Mouse (Mus musculus): ENCODE results near the gene Abcc2. TPM values are rescaled to one million over a fixed set of nuclear protein-coding genes. Genes with fewer than 3 reads are reported as not detected.

Gene Abcc2
- polyA plus RNA-seq, 1 experiment from 2014 or later: 0.06 TPM

- Histone ChIP-seq H3K27me3 (replicated peaks) (no peaks in the 10 kb centered on the region), H3K4me3 (replicated peaks) (no peak overlapping the region), H3K4me2 (peak overlapping the region; percentile 3; the same call in 1 of the 2 replicates), H3K9me3 (replicated peaks) (no peaks in the 10 kb centered on the region), H3K27ac (replicated peaks) (no peak overlapping the region), H3K9ac (replicated peaks) (no peak overlapping the region), H3K36me3 (no peaks in the 10 kb centered on the region), H3K4me1 (peaks cover 9% of the 10 kb centered on the region; the same call in 1 of the 2 replicates)
- no peak for ATAC-seq (ENCODE audit: low FRiP score)
- WGBS: 68% methylated on average over 14 of the region's 14 CpGs
Observed at GRCm38 (mm10) chr19:43815661-43816414, 33.8 kb downstream of the Abcc2 start.

- no peaks in the 10 kb centered on the region for H3K9me3 ChIP-seq (replicated peaks)
- H3K9ac ChIP-seq (replicated peaks): no peak overlapping the region
- H3K4me2 ChIP-seq: no peak overlapping the region
- H3K27ac ChIP-seq (replicated peaks): no peak overlapping the region
- no peaks in the 10 kb centered on the region for H3K27me3 ChIP-seq (replicated peaks)
- H3K4me3 ChIP-seq (replicated peaks): no peak overlapping the region
- H3K36me3 ChIP-seq: no peaks in the 10 kb centered on the region
- no peak for ATAC-seq (ENCODE audit: low FRiP score)
- WGBS: 70% methylated on average over 8 of the region's 8 CpGs
- H3K4me1 ChIP-seq: no peaks in the 10 kb centered on the region
Observed at GRCm38 (mm10) chr19:43826855-43827254, 44.9 kb downstream of the Abcc2 start.

- H3K27ac ChIP-seq (replicated peaks): peak overlapping the region; percentile 79
- H3K4me3 ChIP-seq (replicated peaks): 0 out of 2 replicates have a peak overlapping the region, but pooled peaks have one; percentile 16
- H3K9ac ChIP-seq (replicated peaks): no peak overlapping the region
Observed at GRCm38 (mm10) chr19:43832425-43833069, 50.6 kb downstream of the Abcc2 start.

GRCm38 (mm10) chr19:43843184-43843583 lies 61.2 kb downstream of the Abcc2 start:
- Histone ChIP-seq H3K27me3 (replicated peaks) (no peaks in the 10 kb centered on the region), H3K9ac (replicated peaks) (no peak overlapping the region), H3K4me2 (no peak overlapping the region), H3K4me1 (no peaks in the 10 kb centered on the region), H3K9me3 (replicated peaks) (no peaks in the 10 kb centered on the region), H3K27ac (replicated peaks) (no peak overlapping the region), H3K4me3 (replicated peaks) (no peak overlapping the region), H3K36me3 (peaks cover 23% of the 10 kb centered on the region)
- no peak for ATAC-seq (ENCODE audit: low FRiP score)
- 85% methylated on average over 9 of the region's 9 CpGs for WGBS

More at GRCm38 (mm10) chr19:43832425-43833069, 50.6 kb downstream of the Abcc2 start:
- H3K4me1 ChIP-seq: peaks cover 16% of the 10 kb centered on the region; the same call in 1 of the 2 replicates
- H3K27me3 ChIP-seq (replicated peaks): no peaks in the 10 kb centered on the region
- ATAC-seq (ENCODE audit: low FRiP score): peak; percentile 91
- no peaks in the 10 kb centered on the region for H3K36me3 ChIP-seq
- peak overlapping the region; percentile 45 for H3K4me2 ChIP-seq
- 16% methylated on average over 21 of the region's 21 CpGs for WGBS
- no peaks in the 10 kb centered on the region for H3K9me3 ChIP-seq (replicated peaks)

GRCm38 (mm10) chr19:43845331-43845908 lies 63.4 kb downstream of the Abcc2 start:
- Histone ChIP-seq H3K4me3 (replicated peaks) (no peak overlapping the region), H3K27me3 (replicated peaks) (no peaks in the 10 kb centered on the region), H3K9ac (replicated peaks) (no peak overlapping the region), H3K4me1 (no peaks in the 10 kb centered on the region), H3K27ac (replicated peaks) (no peak overlapping the region), H3K36me3 (peaks cover 44% of the 10 kb centered on the region), H3K9me3 (replicated peaks) (no peaks in the 10 kb centered on the region), H3K4me2 (no peak overlapping the region)
- WGBS: 73% methylated on average over 7 of the region's 7 CpGs
- no peak for ATAC-seq (ENCODE audit: low FRiP score)

- 88% methylated on average over 15 of the region's 15 CpGs for WGBS
- Histone ChIP-seq H3K4me3 (replicated peaks) (no peak overlapping the region), H3K9me3 (replicated peaks) (no peaks in the 10 kb centered on the region), H3K36me3 (peaks cover 57% of the 10 kb centered on the region), H3K4me1 (no peaks in the 10 kb centered on the region), H3K27ac (replicated peaks) (no peak overlapping the region), H3K27me3 (replicated peaks) (no peaks in the 10 kb centered on the region), H3K4me2 (no peak overlapping the region), H3K9ac (replicated peaks) (no peak overlapping the region)
- ATAC-seq (ENCODE audit: low FRiP score): no peak
Observed at GRCm38 (mm10) chr19:43847056-43847455, 65.1 kb downstream of the Abcc2 start.

- H3K36me3 ChIP-seq: peaks cover 61% of the 10 kb centered on the region
- H3K4me3 ChIP-seq (replicated peaks): no peak overlapping the region
- 95% methylated on average over 15 of the region's 15 CpGs for WGBS
- no peak overlapping the region for H3K4me2 ChIP-seq
- H3K27ac ChIP-seq (replicated peaks): no peak overlapping the region
- no peaks in the 10 kb centered on the region for H3K9me3 ChIP-seq (replicated peaks)
- no peaks in the 10 kb centered on the region for H3K4me1 ChIP-seq
- no peaks in the 10 kb centered on the region for H3K27me3 ChIP-seq (replicated peaks)
- no peak for ATAC-seq (ENCODE audit: low FRiP score)
- H3K9ac ChIP-seq (replicated peaks): no peak overlapping the region
Observed at GRCm38 (mm10) chr19:43847966-43848365, 66.0 kb downstream of the Abcc2 start.

- no peak overlapping the region for H3K4me3 ChIP-seq (replicated peaks)
- H3K9ac ChIP-seq (replicated peaks): no peak overlapping the region
- no peaks in the 10 kb centered on the region for H3K9me3 ChIP-seq (replicated peaks)
- H3K36me3 ChIP-seq: peaks cover 76% of the 10 kb centered on the region
- 92% methylated on average over 11 of the region's 11 CpGs for WGBS
- H3K27ac ChIP-seq (replicated peaks): no peak overlapping the region
- no peaks in the 10 kb centered on the region for H3K4me1 ChIP-seq
- no peak overlapping the region for H3K4me2 ChIP-seq
- H3K27me3 ChIP-seq (replicated peaks): no peaks in the 10 kb centered on the region
- ATAC-seq (ENCODE audit: low FRiP score): no peak
Observed at GRCm38 (mm10) chr19:43850026-43850425, 68.0 kb downstream of the Abcc2 start.

- no peaks in the 10 kb centered on the region for H3K9me3 ChIP-seq (replicated peaks)
- no peaks in the 10 kb centered on the region for H3K4me1 ChIP-seq
- no peak for ATAC-seq (ENCODE audit: low FRiP score)
- WGBS: 87% methylated on average over 21 of the region's 21 CpGs
- H3K36me3 ChIP-seq: peaks cover 80% of the 10 kb centered on the region
- H3K4me3 ChIP-seq (replicated peaks): no peak overlapping the region
- H3K27ac ChIP-seq (replicated peaks): no peak overlapping the region
- H3K4me2 ChIP-seq: no peak overlapping the region
- H3K9ac ChIP-seq (replicated peaks): no peak overlapping the region
- H3K27me3 ChIP-seq (replicated peaks): no peaks in the 10 kb centered on the region
Observed at GRCm38 (mm10) chr19:43851996-43852630, 70.1 kb downstream of the Abcc2 start.

GRCm38 (mm10) chr19:43852837-43853545 lies 71.0 kb downstream of the Abcc2 start:
- Histone ChIP-seq H3K9ac (replicated peaks) (no peak overlapping the region), H3K36me3 (peaks cover 71% of the 10 kb centered on the region), H3K4me1 (no peaks in the 10 kb centered on the region), H3K27me3 (replicated peaks) (no peaks in the 10 kb centered on the region), H3K9me3 (replicated peaks) (no peaks in the 10 kb centered on the region), H3K4me2 (no peak overlapping the region), H3K4me3 (replicated peaks) (no peak overlapping the region), H3K27ac (replicated peaks) (no peak overlapping the region)
- ATAC-seq (ENCODE audit: low FRiP score): no peak
- 79% methylated on average over 7 of the region's 7 CpGs for WGBS

GRCm38 (mm10) chr19:43857347-43857746 lies 75.4 kb downstream of the Abcc2 start:
- ATAC-seq (ENCODE audit: low FRiP score): no peak
- Histone ChIP-seq H3K4me3 (replicated peaks) (no peak overlapping the region), H3K9me3 (replicated peaks) (no peaks in the 10 kb centered on the region), H3K36me3 (peaks cover 44% of the 10 kb centered on the region), H3K27ac (replicated peaks) (no peak overlapping the region), H3K27me3 (replicated peaks) (no peaks in the 10 kb centered on the region), H3K4me2 (no peak overlapping the region), H3K4me1 (no peaks in the 10 kb centered on the region), H3K9ac (replicated peaks) (no peak overlapping the region)
- 87% methylated on average over 6 of the region's 6 CpGs for WGBS

All from neural tube, embryonic 15.5 days (tissue).